Mouse (Mus musculus) brain, embryonic 18.5 days (tissue): ENCODE measurements around the gene Gm12258.
"Not testable (repeated sequence)": the region's sequence is repeated elsewhere in the genome, so short reads cannot be mapped to it uniquely, and the experiment has no call there.

Source experiments
- DNase-seq: peaks from one replicate; pipeline ENCODE4 v3.0.0-alpha.2; 2012; ENCODE audit warnings: low read depth, low spot score

Gm12258 gene

GRCm38 (mm10) chr11:58846919-58847461, at the start of gene Gm12258:
Gm12258 (plus strand) TSS chr11:58847158.
- peak; percentile 98 for DNase-seq

GRCm38 (mm10) chr11:58799747-58800146, 47.2 kb upstream of the Gm12258 start:
- DNase-seq: no peak

GRCm38 (mm10) chr11:58801558-58802228, 45.3 kb upstream of the Gm12258 start, which contains the start of gene Fam183b:
Fam183b (minus strand) TSS chr11:58801960.
- no peak for DNase-seq

GRCm38 (mm10) chr11:58803871-58804270, 43.1 kb upstream of the Gm12258 start:
- DNase-seq: no peak

- no peak for DNase-seq
Observed at GRCm38 (mm10) chr11:58804393-58804792, 42.6 kb upstream of the Gm12258 start.

- no peak for DNase-seq
Observed at GRCm38 (mm10) chr11:58812001-58812400, 35.0 kb upstream of the Gm12258 start.

GRCm38 (mm10) chr11:58814700-58815099, 32.3 kb upstream of the Gm12258 start, which contains the start of gene Olfr313:
Olfr313 (plus strand) TSS chr11:58815000.
- DNase-seq: not testable (repeated sequence)

GRCm38 (mm10) chr11:58815676-58816075, 31.3 kb upstream of the Gm12258 start:
- DNase-seq: no peak

GRCm38 (mm10) chr11:58828937-58829336, 18.0 kb upstream of the Gm12258 start, which contains the start of gene Olfr312:
Olfr312 (plus strand) TSS chr11:58829237.
- not testable (repeated sequence) for DNase-seq

GRCm38 (mm10) chr11:58829764-58830163, 17.2 kb upstream of the Gm12258 start:
- no peak for DNase-seq

- DNase-seq: not testable (repeated sequence)
Observed at GRCm38 (mm10) chr11:58832541-58832940, 14.4 kb upstream of the Gm12258 start.

- DNase-seq: not testable (repeated sequence)
Observed at GRCm38 (mm10) chr11:58838951-58839350, 8.0 kb upstream of the Gm12258 start, which contains the start of gene Olfr311. Olfr311 (plus strand) TSS chr11:58839251.

- DNase-seq: no peak
Observed at GRCm38 (mm10) chr11:58847636-58848035, 678 bp downstream of the Gm12258 start.

- no peak for DNase-seq
Observed at GRCm38 (mm10) chr11:58849731-58850130, 2.8 kb downstream of the Gm12258 start.

- DNase-seq: no peak
Observed at GRCm38 (mm10) chr11:58860744-58861143, 13.8 kb downstream of the Gm12258 start.

GRCm38 (mm10) chr11:58867039-58867953, 20.3 kb downstream of the Gm12258 start, which contains the start of gene 2810021J22Rik:
2810021J22Rik (plus strand) TSS chr11:58867216.
- peak; percentile 50 for DNase-seq

- DNase-seq: no peak
Observed at GRCm38 (mm10) chr11:58867954-58868330, 21.0 kb downstream of the Gm12258 start.

GRCm38 (mm10) chr11:58870961-58871360, 24.0 kb downstream of the Gm12258 start:
- no peak for DNase-seq

GRCm38 (mm10) chr11:58883756-58884155, 36.8 kb downstream of the Gm12258 start:
- no peak for DNase-seq

- no peak for DNase-seq
Observed at GRCm38 (mm10) chr11:58890511-58890910, 43.6 kb downstream of the Gm12258 start.

- no peak for DNase-seq
Observed at GRCm38 (mm10) chr11:58894456-58894855, 47.5 kb downstream of the Gm12258 start.

- DNase-seq: no peak
Observed at GRCm38 (mm10) chr11:58897485-58897884, 50.5 kb downstream of the Gm12258 start.
